Mouse (Mus musculus): ENCODE data around the gene Gcm2.

Gene Gcm2

DNA sequence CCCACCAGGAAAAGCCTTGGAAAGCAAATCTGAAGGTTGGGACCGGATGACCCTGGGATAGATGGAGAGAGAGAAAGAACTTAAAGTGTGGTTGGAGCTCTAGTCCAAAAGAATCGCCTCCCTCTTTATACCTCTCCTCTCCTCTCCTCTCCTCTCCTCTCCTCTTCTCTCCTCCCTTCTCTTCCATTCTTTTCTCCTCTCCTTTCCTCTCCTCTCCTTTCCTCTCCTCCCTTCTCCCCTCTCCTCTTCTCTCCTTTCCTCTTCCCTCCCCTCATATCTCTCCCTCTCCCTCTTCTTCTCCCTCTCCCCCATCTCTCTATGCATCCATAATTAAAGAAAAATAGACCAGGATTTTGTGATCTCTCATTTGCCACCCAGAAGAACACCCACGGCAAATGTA is at the start of gene Gcm2:
Gene Gcm2 (minus strand): TSS at position 101 of the 400 bp plus-strand sequence.
- DNase-seq, result no peak

GRCm38 (mm10) chr13:41158426-41158825 is 47.6 kb upstream of the Gcm2 start:
- no peak for DNase-seq

DNA sequence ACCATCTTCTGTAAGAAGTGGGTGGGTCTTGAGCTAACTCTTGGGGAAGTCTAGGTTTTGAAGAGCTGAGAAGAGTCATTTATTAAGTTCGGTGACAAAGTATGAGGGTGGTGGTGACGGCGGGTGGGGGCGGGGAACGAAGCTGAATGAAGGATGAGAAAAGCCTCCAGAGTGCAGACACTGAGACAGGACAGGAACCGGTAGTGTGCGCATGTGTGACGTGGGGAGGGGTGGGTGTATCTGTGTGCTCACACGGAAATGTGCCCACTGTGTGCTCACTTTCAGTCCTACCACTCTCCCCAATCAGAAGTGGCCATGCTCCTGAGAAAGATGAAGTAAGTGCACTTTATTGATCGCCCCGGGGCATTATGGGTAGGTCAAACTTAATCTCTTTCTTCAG is 42.3 kb upstream of the Gcm2 start:
- no peak for DNase-seq

GRCm38 (mm10) chr13:41146271-41146670 is 35.4 kb upstream of the Gcm2 start:
- peak; percentile 75 for DNase-seq

GRCm38 (mm10) chr13:41145433-41145970 is 34.7 kb upstream of the Gcm2 start:
- no peak for DNase-seq

DNA sequence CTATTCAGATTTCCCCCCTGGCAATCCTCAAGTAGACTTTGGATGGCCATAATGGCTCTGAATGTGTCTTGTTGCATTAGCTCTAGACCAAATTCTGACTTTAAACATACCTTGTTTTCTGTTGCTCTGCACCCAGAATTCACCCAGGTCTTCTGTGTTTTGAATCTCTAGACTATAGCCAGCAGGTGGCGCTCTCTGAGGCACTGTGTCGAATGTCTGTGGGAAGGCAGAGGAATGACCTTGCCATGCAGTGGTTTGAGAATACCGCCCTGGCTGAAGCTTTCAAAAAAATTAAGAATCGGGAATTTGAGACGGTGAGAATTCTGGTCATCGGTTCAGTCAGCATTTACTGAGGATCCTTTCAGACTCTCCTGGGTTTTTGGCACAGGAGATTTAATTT is 24.1 kb upstream of the Gcm2 start:
- DNase-seq, result peak; percentile 70

GRCm38 (mm10) chr13:41129061-41129460 is 18.2 kb upstream of the Gcm2 start:
- no peak for DNase-seq

DNA sequence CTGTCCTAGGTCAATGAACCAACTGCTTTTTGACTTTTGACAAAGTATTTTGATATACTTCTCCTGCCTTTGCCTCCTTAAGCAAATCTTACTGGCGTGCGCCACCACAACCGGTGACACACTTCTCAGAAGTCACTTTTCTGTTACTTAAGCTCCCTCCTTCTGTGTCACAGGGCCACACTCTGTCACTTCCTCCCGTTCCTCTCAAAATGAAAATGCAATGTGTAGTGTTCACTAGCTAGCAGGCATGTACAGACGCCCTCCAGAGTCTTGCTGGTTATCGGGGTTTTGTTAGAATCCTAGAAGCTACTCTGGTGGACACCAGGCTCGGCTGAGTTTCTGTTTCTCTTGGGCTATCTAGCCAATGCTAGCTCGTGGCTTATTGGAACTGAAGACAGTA is 17.5 kb upstream of the Gcm2 start:
- no peak for DNase-seq

- DNase-seq, result no peak
Observed at GRCm38 (mm10) chr13:41123666-41124225, 12.9 kb upstream of the Gcm2 start.

GRCm38 (mm10) chr13:41119152-41119945 is 8.5 kb upstream of the Gcm2 start:
- DNase-seq, result no peak

- DNase-seq, result no peak
Observed at GRCm38 (mm10) chr13:41113940-41114339, 3.1 kb upstream of the Gcm2 start, which contains the start of gene Sycp2l. Gene Sycp2l (plus strand): TSS chr13:41114307.

- no peak for DNase-seq
Observed at GRCm38 (mm10) chr13:41105541-41105940, 5.3 kb downstream of the Gcm2 start.

DNA sequence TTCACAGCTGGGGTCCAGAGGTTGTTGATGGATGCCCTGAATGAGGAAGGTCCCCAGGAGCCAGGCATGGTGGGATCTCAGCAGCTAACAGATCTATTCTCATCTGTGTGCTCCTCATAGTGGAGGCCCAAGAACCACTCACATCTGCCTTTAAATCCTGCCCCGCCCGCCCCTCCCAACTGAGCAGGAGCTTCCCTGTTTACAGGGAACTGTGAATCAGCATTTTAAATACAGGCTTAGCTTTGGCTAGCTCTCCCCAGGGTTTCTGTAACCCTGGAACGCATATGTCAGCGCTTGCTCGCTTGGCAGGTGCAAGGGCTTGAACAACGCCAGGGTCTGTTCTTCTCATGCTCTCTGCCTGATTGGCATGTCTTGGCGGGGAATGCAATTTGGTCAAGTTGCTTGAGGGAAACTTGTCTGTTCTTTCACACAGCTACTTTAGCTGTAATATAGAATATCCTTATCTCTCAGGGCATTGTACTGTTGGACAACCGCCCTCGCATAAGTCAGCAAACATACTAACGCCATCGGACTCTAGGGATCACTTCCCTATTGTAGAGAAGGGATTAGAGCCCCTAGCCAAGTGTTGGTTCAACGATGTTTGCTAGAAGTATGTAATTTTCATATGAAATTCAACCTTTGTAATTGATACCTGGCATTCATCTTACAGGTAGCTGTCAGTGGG is 6.9 kb downstream of the Gcm2 start:
- no peak for DNase-seq

- no peak for DNase-seq
Observed at GRCm38 (mm10) chr13:41100031-41100430, 10.8 kb downstream of the Gcm2 start.

- no peak for DNase-seq
Observed at GRCm38 (mm10) chr13:41098325-41098724, 12.5 kb downstream of the Gcm2 start.

- no peak for DNase-seq
Observed at GRCm38 (mm10) chr13:41097324-41098058, 13.3 kb downstream of the Gcm2 start.

GRCm38 (mm10) chr13:41094160-41094559 is 16.7 kb downstream of the Gcm2 start:
- DNase-seq, result no peak

GRCm38 (mm10) chr13:41091271-41091670 is 19.6 kb downstream of the Gcm2 start:
- no peak for DNase-seq

GRCm38 (mm10) chr13:41088746-41089145 is 22.1 kb downstream of the Gcm2 start:
- no peak for DNase-seq

- no peak for DNase-seq
Observed at GRCm38 (mm10) chr13:41085140-41085539, 25.7 kb downstream of the Gcm2 start.

GRCm38 (mm10) chr13:41084521-41084920 is 26.3 kb downstream of the Gcm2 start:
- no peak for DNase-seq

- DNase-seq, result no peak
Observed at GRCm38 (mm10) chr13:41080700-41081099, 30.1 kb downstream of the Gcm2 start.

- no peak for DNase-seq
Observed at GRCm38 (mm10) chr13:41079859-41080258, 31.0 kb downstream of the Gcm2 start.

Measured in kidney, adult 18-20 months (tissue).